Mouse (Mus musculus) splenic B cell, adult 2 months (primary cell): ENCODE data around the gene Prrg2.
"Not testable (repeated sequence)": the region's sequence is repeated elsewhere in the genome, so short reads cannot be mapped to it uniquely, and the experiment has no call there.

Source experiments
- DNase-seq: peaks from one replicate; pipeline ENCODE4 v3.0.0-alpha.2; 2011; ENCODE audit warnings: low read depth, low spot score
- H3K27me3 ChIP-seq: 2 replicates; pipeline ENCODE4 v1.6.1; 2012; ENCODE audit warnings: mild to moderate bottlenecking, low read length, moderate library complexity, mixed read lengths; ENCODE audit not compliant: control insufficient read depth, poor library complexity, insufficient read depth, severe bottlenecking
- H3K36me3 ChIP-seq: 2 replicates; pipeline ENCODE4 v1.6.1; 2012; ENCODE audit warnings: mild to moderate bottlenecking, low read length, moderate library complexity, mixed read lengths; ENCODE audit not compliant: control insufficient read depth, poor library complexity, insufficient read depth, severe bottlenecking

Prrg2 gene

GRCm38 (mm10) chr7:45040851-45041250, 21.6 kb downstream of the Prrg2 start:
- DNase-seq = no peak
- Histone ChIP-seq H3K36me3 (peaks cover 9% of the 10 kb centered on the region), H3K27me3 (no peaks in the 10 kb centered on the region)

DNA sequence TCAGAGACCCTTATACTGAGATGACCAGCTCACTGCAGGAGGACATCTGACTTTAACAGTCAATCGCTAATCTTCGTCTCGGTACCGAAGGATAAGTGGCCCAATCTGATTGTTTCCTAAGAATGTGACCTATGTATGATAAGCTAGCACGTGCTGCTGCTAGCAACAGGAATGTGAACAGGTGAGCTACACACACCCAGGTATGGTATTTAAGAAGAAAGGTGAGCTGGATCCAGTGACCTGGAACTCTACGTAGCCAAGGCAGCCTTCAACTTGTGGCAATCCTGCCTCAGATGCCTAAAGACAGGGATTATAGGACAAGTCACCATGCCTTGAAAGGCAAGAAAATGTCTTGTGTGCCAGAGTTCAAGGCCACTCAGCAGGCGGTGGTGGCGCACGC, 24.1 kb downstream of the Prrg2 start:
- DNase-seq = no peak

DNA sequence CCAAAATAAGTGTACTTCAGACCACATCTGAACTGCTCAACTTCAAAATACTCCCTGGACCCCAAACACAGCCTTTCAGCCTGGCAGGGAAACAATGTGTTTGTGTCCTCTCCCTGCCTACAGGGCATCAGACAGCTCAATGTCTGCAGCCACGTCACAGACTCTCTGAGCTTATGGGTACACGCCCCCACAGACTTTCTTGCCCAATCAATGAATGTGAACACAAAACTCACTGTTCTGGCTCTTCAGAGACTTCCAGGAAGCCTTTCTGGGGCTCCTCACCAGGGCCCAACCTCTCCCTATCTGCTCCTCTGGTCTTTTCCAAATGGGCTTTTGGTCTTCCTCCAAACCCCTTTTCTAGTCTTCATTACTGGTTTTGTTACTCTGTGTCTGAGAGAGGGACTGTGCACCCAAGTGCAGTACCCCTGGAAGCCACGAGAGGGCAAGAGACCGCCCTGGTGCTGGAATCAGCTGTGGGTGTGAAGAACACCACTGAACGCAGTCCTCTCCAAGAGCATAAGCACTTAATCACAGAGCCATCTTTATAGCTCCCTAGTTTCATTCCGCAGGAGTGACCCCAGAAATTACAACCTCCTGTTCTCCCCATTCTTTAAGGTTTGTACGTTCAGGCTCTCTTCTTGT, 24.6 kb downstream of the Prrg2 start:
- Histone ChIP-seq H3K36me3 (peaks cover 14% of the 10 kb centered on the region), H3K27me3 (no peaks in the 10 kb centered on the region)
- DNase-seq = peak; percentile 77

More for the DNA sequence above, 24.1 kb downstream of the Prrg2 start:
- peaks cover 12% of the 10 kb centered on the region for H3K36me3 ChIP-seq
- no peaks in the 10 kb centered on the region for H3K27me3 ChIP-seq

DNA sequence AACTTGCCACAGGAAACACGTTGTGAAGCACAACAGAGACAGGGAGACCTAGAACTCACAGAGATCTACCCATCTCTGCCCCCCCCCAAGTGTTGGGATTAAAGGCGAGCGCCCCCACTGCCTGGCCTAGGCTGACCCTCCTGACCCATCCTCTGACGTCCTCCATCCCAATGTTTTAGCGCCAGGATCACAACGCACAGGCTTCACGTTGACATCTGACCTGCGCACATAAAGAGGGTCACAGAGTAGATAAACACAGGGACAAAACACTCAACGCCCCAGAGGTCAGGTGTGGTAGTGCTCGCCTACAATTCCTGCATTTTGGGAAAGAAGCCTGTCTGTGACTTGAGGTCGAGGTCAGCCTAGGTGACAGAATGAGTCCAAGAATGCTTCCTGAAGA, 25.8 kb downstream of the Prrg2 start:
- no peak for DNase-seq
- Histone ChIP-seq H3K36me3 (peaks cover 16% of the 10 kb centered on the region), H3K27me3 (no peaks in the 10 kb centered on the region)

DNA sequence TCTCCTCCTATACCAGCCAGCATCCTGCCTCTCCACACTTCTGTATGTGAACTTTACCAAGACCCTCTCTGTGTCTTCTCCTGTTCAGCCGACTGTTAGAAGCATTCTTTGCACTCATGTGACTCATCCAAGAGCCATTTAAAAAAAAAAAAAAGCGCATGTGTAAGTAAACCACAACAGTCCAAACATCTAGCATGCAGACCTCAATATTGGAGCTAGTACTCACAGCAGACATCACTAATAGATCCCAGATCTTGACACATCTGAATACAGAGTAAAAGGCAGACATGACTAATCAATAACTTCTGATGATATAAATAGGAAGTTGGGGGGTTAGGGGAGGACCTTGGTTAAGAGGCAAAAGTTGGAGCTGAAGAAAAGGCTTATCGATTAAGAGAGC, 26.8 kb downstream of the Prrg2 start:
- no peak for DNase-seq
- H3K27me3 ChIP-seq = no peaks in the 10 kb centered on the region
- H3K36me3 ChIP-seq = peaks cover 20% of the 10 kb centered on the region

GRCm38 (mm10) chr7:45033722-45034359, 28.6 kb downstream of the Prrg2 start:
- H3K36me3 ChIP-seq = peaks cover 16% of the 10 kb centered on the region
- DNase-seq = no peak
- H3K27me3 ChIP-seq = no peaks in the 10 kb centered on the region

- H3K27me3 ChIP-seq = no peaks in the 10 kb centered on the region
- H3K36me3 ChIP-seq = peaks cover 16% of the 10 kb centered on the region
- DNase-seq = no peak
Measured at GRCm38 (mm10) chr7:45030857-45031256, 31.6 kb downstream of the Prrg2 start.

DNA sequence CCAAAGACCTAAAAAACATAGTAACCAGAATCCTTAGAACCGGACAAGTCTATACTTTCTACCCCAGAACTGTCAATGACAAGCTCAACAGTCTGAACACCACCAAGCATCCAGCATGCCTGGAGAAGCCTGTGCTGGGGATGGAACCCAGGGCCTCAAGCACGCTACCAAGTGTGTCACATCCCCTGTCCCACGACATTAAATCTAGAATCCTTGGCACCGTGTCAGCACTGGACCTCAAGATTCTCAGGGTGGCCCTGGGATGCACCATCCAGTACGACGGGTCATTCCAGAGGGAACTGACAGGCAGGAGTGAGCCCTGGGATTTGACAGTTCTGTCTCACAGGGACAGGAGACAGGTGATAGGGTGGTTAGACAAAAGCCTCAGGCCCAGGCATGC, 32.5 kb downstream of the Prrg2 start:
- no peaks in the 10 kb centered on the region for H3K27me3 ChIP-seq

DNA sequence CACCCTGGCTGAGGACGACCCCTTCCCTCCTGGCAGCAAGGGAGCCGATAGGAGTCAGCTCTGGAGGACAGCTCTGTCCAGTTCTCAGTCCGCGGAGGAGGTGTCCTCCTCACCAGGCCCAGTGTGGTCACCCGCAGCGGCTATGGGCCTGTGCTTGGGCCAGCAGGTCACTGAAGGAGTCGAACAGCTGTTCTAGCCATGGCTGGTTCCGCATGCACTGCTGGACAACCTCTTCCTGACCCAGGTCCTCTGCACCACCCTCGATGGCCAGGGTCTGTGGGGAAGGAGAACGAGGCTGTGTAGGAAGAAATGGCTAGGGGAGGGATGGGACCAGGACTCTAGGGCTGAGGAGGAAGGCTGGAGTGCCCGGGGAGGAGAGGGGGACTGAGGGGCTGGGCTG, 34.1 kb downstream of the Prrg2 start:
- DNase-seq = no peak

More for the DNA sequence above, 32.5 kb downstream of the Prrg2 start:
- no peak for DNase-seq
- H3K36me3 ChIP-seq = peaks cover 16% of the 10 kb centered on the region

DNA sequence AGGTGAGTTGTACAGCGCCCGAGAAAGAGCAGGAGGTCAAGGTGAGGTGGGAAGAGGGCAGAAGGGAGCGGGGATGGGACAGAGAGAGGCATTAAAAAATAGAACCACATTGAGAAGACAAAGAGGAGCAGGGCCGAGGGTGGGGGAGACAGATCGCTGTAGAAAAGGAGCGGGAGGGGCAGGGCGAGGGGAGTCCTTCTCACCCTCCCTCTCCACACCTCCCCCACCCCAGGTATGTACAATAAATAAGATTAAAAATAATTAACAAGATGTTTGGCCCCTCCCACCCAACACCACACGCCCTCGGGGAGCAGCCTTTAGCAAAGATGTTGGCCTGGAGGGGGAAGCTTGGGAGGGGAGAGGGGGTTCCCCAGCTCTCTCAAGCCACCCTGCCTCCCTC, 34.7 kb downstream of the Prrg2 start:
- DNase-seq = no peak
- no peaks in the 10 kb centered on the region for H3K27me3 ChIP-seq
- H3K36me3 ChIP-seq = peaks cover 8% of the 10 kb centered on the region

More for the DNA sequence above, 34.1 kb downstream of the Prrg2 start:
- Histone ChIP-seq H3K36me3 (peaks cover 9% of the 10 kb centered on the region), H3K27me3 (no peaks in the 10 kb centered on the region)

- no peak for DNase-seq
- no peaks in the 10 kb centered on the region for H3K27me3 ChIP-seq
- peaks cover 5% of the 10 kb centered on the region for H3K36me3 ChIP-seq
Measured at GRCm38 (mm10) chr7:45026256-45026655, 36.2 kb downstream of the Prrg2 start.

GRCm38 (mm10) chr7:45025601-45026220, 36.8 kb downstream of the Prrg2 start:
- Histone ChIP-seq H3K36me3 (no peaks in the 10 kb centered on the region), H3K27me3 (no peaks in the 10 kb centered on the region)
- DNase-seq = no peak

GRCm38 (mm10) chr7:45024281-45025248, 37.9 kb downstream of the Prrg2 start:
- no peaks in the 10 kb centered on the region for H3K36me3 ChIP-seq
- H3K27me3 ChIP-seq = no peaks in the 10 kb centered on the region
- DNase-seq = no peak

- not testable (repeated sequence) for H3K27me3 ChIP-seq, H3K36me3 ChIP-seq
- DNase-seq = peak; percentile 52
Measured at GRCm38 (mm10) chr7:45023711-45024110, 38.8 kb downstream of the Prrg2 start.
